Mouse (Mus musculus): ENCODE measurements at regions not wholly inside any gene's neighbourhood (a gene's known extent, or its start where the extent isn't known, plus 50 kb on each side); places are given as distances from the start of the nearest gene placed in this dataset.

GRCm38 (mm10) chr2:135578135-135578534 lies 80.7 kb upstream of the Plcb4 start:
- TF ChIP-seq CTCF (IDR thresholded peaks at IDR 0.05; ENCODE audit: low read depth) (no peak), EP300 (IDR thresholded peaks at IDR 0.05; ENCODE audit: low read depth) (no peak)

Measured in heart, postnatal 0 days (tissue).